Mouse (Mus musculus): ENCODE measurements around the gene Efcab2.

DNA sequence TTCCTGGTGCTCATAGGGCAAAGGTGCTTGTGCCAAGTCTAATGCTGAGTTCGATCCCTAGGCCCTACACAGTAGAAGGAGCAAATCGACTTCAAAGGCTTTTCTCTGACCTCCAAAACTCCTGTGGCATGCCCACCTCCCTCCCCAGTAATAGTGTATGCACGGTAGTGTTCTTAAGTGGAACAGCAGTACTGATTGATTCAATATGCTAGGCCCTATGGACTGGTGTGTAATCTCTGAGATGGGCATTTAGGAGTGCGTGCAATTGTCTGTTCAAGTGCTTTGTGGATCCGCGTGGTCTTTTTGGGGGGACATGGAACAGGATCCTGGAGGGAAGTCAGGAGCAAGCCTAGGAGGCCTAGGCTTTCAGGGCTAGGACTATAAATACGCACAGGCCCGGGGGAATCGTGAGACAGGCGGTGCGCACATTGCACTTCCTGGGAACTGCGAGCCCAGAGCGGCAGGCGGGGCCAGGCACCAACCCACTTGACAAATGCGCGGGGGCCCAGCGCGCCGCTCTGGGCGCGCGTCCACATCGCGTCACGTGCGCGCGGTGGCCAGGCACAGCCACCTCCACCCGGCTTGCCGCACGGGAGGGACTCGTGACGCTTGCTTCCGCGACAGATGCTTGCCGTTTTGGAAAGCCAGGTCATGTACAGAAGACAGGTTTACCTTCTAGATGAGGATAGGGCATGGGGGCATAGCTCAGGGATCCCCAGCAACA is 37.2 kb upstream of the Efcab2 start:
- TF ChIP-seq CTCF (IDR thresholded peaks at IDR 0.05; ENCODE audit: extremely low read depth, insufficient read depth, insufficient read length, insufficient replicate concordance) (no peak), POLR2A (IDR thresholded peaks at IDR 0.05; ENCODE audit: low read depth, low read length) (peak; percentile 44)
